Mouse (Mus musculus): ENCODE results near the gene B230307C23Rik.

GRCm38 (mm10) chr16:98041676-98042075 is 44.6 kb downstream of the B230307C23Rik start:
- TF ChIP-seq GATA1 (IDR thresholded peaks at IDR 0.05; ENCODE audit: low read length) (no peak), TAL1 (IDR thresholded peaks at IDR 0.05; ENCODE audit: low read length) (no peak)

Measured in erythroblast, embryonic 14.5 days (primary cell).